Mouse (Mus musculus): ENCODE measurements around the gene Anxa3.

DNA sequence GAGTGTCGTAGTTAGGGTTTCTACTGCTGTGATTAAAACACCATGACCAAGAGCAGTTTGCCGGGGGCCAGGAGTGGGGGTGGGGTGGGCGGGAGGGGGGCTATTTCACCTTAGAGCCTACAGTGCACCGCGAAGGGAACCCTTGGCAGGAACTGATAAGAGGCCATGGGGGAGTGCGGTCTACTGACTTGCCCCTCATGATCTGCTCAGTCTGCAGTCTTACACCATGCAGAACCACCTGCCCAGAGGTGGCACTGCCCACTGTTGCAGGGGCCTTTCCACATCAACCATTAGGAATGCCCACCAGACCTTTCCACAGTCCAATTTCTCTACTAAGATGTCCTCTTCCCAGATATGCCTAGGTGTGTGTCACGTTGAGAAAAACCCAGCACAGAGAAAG, 92.1 kb downstream of the Anxa3 start:
- no peak for TF ChIP-seq POLR2A (IDR thresholded peaks at IDR 0.05; ENCODE audit: low read depth, low read length)
- TF ChIP-seq CTCF (IDR thresholded peaks at IDR 0.05; ENCODE audit: extremely low read depth, insufficient read depth, insufficient read length, insufficient replicate concordance) = no peak
